Mouse (Mus musculus) layer of hippocampus, adult 18-20 months (tissue): ENCODE measurements around the gene Fbxo3. TPM values are rescaled to one million over a fixed set of nuclear protein-coding genes. Genes with fewer than 3 reads are reported as not detected.
"Not testable (repeated sequence)": the region's sequence is repeated elsewhere in the genome, so short reads cannot be mapped to it uniquely, and the experiment has no call there.

Experiments
- DNase-seq, 2 experiments: peaks; one replicate each; pipeline ENCODE4 v3.0.0; 2022; ENCODE audit warnings: low spot score in 2 of 2
- total RNA-seq, 2 experiments: library from RNA; stranded (reverse); gene quantifications; 2 replicates each; pipeline ENCODE4 v1.2.3; 2021

The Fbxo3 gene
- total RNA-seq, 2 experiments from 2014 or later = 43.3 to 46.4 TPM

DNA sequence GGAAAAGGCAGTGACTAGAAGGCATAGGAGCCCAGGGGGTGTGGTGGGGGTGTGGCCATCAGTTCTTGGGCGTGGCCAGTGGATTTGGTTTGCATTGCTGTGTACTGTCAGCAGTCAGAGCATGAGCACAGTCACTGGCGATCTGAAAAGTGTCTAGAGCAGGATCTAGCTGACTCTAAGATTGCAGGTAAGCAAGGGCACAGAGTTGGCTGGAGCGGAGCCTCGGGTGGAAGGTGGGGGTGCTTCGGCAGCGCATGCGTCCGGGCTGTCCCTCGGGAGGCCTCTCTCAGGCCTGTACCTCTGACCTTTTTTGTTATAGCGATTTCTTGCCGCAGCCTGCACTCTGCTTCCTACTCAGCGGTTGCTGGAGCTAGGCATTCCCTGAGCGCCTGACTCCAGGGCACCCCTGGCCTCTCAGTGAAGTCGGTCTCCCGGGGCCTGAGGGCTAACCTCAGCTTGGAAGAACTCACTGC lies 68.3 kb downstream of the Fbxo3 start, which contains the start of gene Cd59a:
TSS of gene Cd59a (plus strand) at position 61 of the 473 bp plus-strand sequence.
- DNase-seq = peak; percentile 56 to 66

DNA sequence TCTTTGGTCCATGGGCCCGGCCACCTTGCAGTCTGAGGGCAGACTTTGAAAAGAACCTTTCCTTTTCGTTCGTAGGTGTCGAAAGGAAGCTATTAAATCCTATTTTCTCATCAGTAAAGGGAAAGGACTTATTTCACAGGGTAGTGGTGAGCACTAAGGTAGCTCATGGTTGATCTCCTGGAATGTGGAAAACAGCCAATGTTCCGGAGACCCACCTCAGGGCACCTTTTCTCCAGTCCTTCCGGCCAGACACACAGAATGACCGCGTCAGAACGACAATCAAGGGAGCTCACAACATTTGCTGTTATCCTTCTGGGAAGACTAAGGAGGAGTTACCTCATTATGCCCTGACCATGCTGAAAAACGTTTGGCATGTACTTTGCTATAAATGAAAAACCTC lies 68.7 kb downstream of the Fbxo3 start:
- DNase-seq = no peak

DNA sequence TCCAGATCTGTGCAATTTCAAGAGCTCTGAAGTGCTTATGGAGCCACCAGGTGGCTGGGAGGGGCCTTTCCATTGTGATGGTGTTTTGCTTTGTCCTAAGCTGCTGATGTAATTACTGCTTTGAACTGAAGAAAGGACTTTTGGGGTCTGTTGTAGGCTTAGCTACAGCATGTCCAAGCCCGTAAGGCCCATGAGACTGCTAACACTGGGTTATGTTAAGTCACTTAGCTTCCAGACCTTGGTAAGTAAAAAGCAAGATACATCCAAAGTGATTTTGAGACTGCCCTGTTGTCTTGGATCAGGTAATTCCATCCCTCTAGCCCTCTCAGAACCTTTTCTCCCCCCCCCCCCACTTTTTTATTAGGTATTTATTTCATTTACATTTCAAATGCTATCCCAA lies 69.3 kb downstream of the Fbxo3 start:
- DNase-seq = not testable (repeated sequence)

DNA sequence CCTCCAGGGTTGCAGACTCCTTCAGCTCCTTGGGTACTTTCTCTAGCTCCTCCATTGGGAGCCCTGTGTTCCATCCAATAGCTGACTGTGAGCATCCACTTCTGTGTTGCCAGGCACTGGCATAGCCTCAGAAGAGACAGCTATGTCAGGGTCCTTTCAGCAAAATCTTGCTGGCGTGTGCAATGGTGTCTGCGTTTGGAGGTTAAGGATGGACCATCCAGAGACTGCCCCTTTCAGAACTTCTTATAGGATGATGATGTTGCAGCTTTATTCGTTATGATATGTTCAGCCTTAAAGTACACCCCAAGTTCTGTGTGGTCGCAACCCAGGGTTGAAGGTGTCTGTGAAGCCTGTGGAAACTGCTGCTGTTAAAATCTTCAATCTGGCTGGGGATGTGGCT lies 69.9 kb downstream of the Fbxo3 start:
- DNase-seq = not testable (repeated sequence)

DNA sequence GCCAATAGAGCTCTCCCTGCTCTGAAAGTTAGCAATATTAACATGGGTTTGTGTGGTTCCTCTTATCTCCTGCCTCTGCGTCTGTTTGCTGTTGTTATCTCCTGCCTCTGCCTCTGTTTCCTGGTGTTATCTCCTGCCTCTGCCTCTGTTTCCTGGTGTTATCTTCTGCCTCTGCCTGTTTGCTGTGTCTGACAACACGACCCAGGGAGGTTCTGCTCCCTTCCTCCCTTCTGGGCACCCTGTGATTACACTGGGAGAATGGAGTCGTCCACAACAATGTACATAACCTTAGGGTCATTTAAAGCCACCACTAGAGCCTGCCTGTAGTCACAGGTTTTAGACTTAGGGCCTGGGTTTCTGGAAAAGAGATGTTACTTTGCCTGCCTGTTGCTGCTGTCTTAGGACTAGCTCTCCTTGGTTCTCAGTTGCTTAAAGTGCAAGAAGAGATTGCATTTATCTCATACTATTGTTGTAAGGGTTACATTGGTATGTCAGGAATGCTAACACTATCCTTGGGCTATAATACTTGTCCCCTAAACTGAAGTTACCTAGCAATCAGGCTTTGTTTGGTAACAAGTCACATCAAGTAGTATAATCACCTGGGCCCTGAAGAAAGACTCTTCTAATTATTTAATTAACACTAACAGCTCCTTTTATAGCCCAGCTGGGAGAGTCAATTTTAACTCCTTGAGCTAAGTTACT lies 71.2 kb downstream of the Fbxo3 start:
- no peak for DNase-seq

DNA sequence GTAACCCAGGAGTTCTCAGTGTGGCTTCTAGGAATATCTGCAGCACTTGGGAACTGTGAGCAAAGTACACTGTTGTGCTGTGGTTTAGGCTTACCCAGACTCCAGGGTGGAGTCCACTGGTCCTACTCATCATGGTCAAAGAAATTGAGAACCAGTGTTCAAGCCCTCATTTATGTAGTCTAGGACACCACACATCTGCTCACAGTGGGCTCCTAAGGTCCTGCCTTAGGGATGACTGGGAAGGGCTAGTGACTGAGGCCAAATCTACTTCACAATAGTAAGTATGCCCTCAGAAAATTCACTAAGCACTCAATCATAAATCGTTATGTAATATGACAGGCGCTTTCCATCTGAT lies 71.7 kb downstream of the Fbxo3 start:
- DNase-seq = no peak

DNA sequence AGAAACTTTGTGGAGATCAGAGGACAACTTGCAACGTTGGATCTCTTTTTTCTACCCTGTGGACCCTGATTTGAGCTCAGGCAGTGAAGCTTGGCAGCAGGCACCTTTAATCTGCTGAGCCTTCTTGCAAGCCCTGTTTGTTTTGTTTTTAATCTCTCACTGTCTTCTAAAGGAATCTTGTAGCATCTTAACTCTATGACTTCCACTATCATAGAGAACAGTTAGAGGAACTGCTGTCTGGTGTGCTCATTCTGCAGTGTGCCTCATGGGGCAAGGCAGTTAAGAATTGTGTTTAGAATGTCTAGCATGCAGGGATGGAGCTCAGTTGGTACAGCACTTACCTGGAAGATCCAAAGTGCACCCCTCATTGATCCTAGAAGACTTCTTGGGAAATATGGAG lies 72.4 kb downstream of the Fbxo3 start:
- no peak for DNase-seq

DNA sequence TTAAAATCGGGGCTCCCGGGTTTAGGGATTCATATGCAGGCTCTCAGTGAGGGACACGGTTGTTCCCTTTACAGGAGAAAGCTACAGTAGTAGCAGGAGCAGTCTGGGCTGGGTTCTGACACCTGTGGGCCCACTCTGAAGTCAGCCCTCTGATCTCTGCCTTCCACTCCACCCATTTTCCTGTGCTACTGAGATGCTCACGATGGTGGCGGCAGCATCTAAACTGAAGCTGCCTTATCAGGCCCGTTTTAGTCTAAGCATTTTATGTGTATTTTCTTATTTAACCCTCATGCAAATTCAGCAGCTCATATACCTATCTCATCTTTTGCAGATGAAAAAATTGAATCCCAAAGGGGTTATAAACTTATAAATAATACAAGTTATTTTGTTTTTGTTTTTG lies 77.3 kb downstream of the Fbxo3 start:
- DNase-seq = no peak

DNA sequence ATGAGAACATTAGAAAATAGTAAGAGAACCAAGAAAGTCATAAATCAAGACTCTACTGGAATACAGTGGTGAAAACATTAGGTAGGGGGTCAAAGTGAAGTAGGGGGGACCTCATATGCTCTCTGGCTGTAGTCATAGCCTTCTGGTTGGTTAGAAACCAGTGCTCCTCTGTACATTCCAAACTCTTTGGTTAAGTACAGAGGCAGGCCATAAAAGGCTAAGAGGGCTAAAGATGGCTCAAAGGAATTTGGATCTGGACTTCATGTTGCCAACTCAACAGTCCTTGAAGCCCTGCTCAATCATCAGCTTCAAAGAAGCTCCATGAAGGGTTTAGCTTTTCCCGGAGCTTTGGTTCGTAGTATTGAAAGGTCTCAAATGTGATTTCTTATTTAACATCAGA lies 81.5 kb downstream of the Fbxo3 start:
- DNase-seq = not testable (repeated sequence)

DNA sequence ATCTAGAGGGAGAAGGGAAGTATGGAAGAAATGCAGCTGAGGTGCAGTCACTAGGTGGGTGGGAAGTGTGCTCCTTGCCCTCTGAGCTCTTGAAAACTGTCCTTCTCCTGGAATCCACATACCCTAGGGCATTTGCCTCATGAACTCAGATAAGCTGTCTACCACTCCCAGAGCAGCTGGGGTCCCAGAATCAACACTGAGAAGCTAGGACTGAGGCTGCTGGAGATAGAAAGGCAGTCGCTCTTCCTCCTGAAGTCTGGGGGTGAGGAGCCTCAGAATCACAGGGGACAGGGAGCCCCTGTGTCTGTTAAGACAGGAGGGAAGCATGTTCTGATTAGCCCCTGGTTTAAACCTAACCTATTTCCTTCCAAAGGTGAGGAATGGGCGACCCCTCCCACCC lies 82.0 kb downstream of the Fbxo3 start:
- no peak for DNase-seq

DNA sequence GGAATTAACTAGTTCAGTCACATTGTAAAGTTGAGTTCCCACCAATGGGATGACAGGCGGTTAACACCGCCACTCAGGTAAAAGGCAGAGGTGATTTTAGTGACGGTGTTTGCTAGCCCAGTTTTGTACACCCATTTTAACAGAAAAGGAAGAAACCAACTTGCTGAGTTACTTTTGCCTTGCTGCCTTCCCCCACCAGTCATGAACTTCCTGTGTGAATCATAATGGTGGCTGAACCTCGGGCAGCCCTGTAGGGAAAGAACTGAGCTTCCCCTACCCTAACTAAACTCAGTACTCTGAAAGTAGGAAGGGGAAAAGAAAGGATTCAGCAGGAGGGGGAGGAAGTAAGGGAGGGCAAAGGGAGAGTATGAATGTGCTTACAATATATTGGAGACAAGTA lies 82.5 kb downstream of the Fbxo3 start:
- DNase-seq = no peak

DNA sequence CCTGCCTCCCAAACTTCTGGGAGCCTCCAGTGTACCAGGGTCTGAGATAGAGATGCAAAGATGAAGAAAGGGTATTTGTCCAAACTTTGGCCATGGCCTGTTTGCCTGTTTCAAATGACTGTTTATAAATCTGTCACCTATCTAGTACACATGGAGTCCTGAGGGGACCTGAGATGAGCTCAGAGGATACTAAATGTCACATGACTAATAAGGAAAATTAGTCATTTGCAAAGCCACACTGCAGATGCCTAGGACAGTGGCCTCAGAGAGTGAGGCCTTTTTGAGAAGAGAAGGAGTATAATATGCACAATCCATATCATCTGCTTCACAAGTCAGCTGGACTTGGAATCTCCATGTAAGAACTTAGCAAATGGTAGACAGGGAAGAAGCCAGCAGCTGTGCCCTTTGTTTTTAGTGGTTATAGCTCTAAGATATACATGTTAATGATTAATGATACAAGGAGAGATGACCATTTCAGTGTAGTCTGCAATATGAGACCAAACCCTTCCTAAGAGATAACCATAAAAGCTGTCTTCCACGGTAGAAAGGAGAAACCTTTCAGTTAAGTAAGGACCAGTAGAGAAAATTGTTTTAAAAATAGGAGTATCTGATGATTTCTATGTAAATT lies 83.8 kb downstream of the Fbxo3 start:
- not testable (repeated sequence) for DNase-seq

Other genes with a start within 250 kb of the Fbxo3 start
- 100 to 1,000 TPM; 308 to 313 TPM for gene Caprin1, start 230.1 kb upstream of the Fbxo3 start, total RNA-seq
- 10 to 100 TPM; 19.0 to 19.8 TPM for gene Lmo2, start 69.7 kb upstream of the Fbxo3 start, total RNA-seq
- not detected for gene 4931422A03Rik, start 640 bp downstream of the Fbxo3 start, total RNA-seq
- gene Gm10912, start 38.1 kb downstream of the Fbxo3 start, total RNA-seq = under 1 TPM; 0.25 to 0.71 TPM
- gene Gm10799, start 40.8 kb downstream of the Fbxo3 start, total RNA-seq = not detected
- 1 to 10 TPM in 1 of 2 experiments, under 1 TPM in 1; 0.66 to 1.4 TPM for gene Cd59b, start 42.1 kb downstream of the Fbxo3 start, total RNA-seq
- 1 to 10 TPM; 3.7 to 5.3 TPM for gene Cd59a, start 68.1 kb downstream of the Fbxo3 start, total RNA-seq
- gene A930018P22Rik, start 95.0 kb downstream of the Fbxo3 start, total RNA-seq = under 1 TPM in 1 of 2 experiments, not detected in 1; 0.40 TPM